Comparison of ENCODE assay signal across 21 mouse cellular contexts in the genomic region with DNA sequence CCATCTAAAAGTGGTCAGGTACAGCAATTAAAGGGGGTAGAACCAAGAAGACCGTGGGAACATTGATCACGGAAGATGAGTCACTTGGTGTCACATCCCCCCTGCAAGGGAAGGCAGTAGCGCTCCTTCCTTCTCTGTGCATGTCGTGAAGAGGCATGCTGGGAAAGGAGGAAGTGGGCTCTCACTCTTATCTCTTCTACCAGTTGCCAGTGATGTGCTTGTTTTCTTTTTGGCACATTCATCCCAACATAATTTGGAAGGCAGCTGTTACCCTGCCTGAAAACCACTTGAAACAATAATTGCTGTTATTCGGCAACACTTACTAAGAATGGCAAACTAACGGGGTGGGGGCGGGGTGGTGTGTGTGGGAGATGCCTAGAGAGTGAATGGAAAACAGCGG.
A peak's percentile ranks its signal among the peaks of the same experiment; 100 is the strongest.
DNase-seq lines count a peak whose midpoint lies in the region; ATAC-seq and TF ChIP-seq lines count a peak whose summit lies in the region.
"Had no signal": no experiment of that assay in that cellular context is flagged by ENCODE, and none has a peak within 500 bp of the region (broad histone marks: within the 10 kb centered on the region; RNA-seq: fewer than 3 reads in every experiment).

No protein-coding gene starts in this region.

- no peaks in the 10 kb centered on the region for H3K36me3 ChIP-seq in forebrain, embryonic 14.5 days (ENCODE audit: control insufficient read depth, insufficient read depth, low read length)
- no peaks in the 10 kb centered on the region for H3K36me3 ChIP-seq in forebrain, embryonic 16.5 days (ENCODE audit: control insufficient read depth, insufficient read depth)
- H3K36me3 ChIP-seq in CH12.LX (replicated peaks in 1 of 2; ENCODE audit: control insufficient read depth in 1 of 2, insufficient read depth in 1 of 2, low read length in 1 of 2), result no peaks in the 10 kb centered on the region
- H3K36me3 ChIP-seq in myocyte (ENCODE audit: control insufficient read depth, insufficient read depth), result no peaks in the 10 kb centered on the region
- H3K36me3 ChIP-seq: embryonic facial prominence, embryonic 13.5 days; forebrain, embryonic 12.5 days; heart, embryonic 10.5 days; hindbrain, embryonic 13.5 days had no signal

- H3K4me3 ChIP-seq in forebrain, embryonic 14.5 days (ENCODE audit: low read depth, low read length), result no peak overlapping the region
- H3K4me3 ChIP-seq in forebrain, embryonic 16.5 days (replicated peaks; ENCODE audit: low read length), result no peak overlapping the region
- H3K4me3 ChIP-seq in CH12.LX (replicated peaks in 1 of 3; ENCODE audit: low read depth in 2 of 3, low read length in 2 of 3, poor library complexity in 1 of 3) (peak overlapping the region in 1 of 3 experiments; percentile 25), myocyte (no peak overlapping the region)
- H3K4me3 ChIP-seq: embryonic facial prominence, embryonic 13.5 days; forebrain, embryonic 12.5 days; heart, embryonic 10.5 days; hindbrain, embryonic 13.5 days had no signal

- dilution Hi-C loops in CH12.LX (cut with MboI; ENCODE audit: extremely low pct_ligation_motif_present, extremely low pct_unique_long_range_greater_than_20kb, low sequenced_read_pairs), result no loop called here

- in situ Hi-C loops in CH12.LX (cut with MboI; ENCODE audit: low pct_ligation_motif_present, low pct_unique_long_range_greater_than_20kb, low sequenced_read_pairs), result no loop called here

- H3K27me3 ChIP-seq in forebrain, embryonic 14.5 days (replicated peaks; ENCODE audit: control insufficient read depth, insufficient read depth, low read length), result no peaks in the 10 kb centered on the region
- no peaks in the 10 kb centered on the region for H3K27me3 ChIP-seq in forebrain, embryonic 16.5 days (replicated peaks; ENCODE audit: control insufficient read depth, insufficient read depth, low read length)
- no peaks in the 10 kb centered on the region for H3K27me3 ChIP-seq in CH12.LX (replicated peaks)
- H3K27me3 ChIP-seq in myocyte (ENCODE audit: control insufficient read depth, insufficient read depth, insufficient read length), result no peaks in the 10 kb centered on the region
- H3K27me3 ChIP-seq: embryonic facial prominence, embryonic 13.5 days; forebrain, embryonic 12.5 days; hindbrain, embryonic 13.5 days had no signal

- no peaks in the 10 kb centered on the region for H3K9me3 ChIP-seq in forebrain, embryonic 14.5 days (replicated peaks; ENCODE audit: control insufficient read depth, low read length)
- 0 out of 2 replicates have a peak, but pooled peaks cover 2% of the 10 kb centered on the region for H3K9me3 ChIP-seq in forebrain, embryonic 16.5 days (ENCODE audit: control insufficient read depth, low read length)
- H3K9me3 ChIP-seq in CH12.LX (replicated peaks; ENCODE audit: low read length), result no peaks in the 10 kb centered on the region
- H3K9me3 ChIP-seq: embryonic facial prominence, embryonic 13.5 days; forebrain, embryonic 12.5 days; heart, embryonic 10.5 days; hindbrain, embryonic 13.5 days had no signal

- TF ChIP-seq RAD21 in CH12.LX (IDR thresholded peaks at IDR 0.05; ENCODE audit: low read depth, low read length), result no peak

- ATAC-seq in forebrain, embryonic 14.5 days, result 0 out of 2 replicates have a peak, but pooled peaks have one; percentile 44
- no peak for ATAC-seq in forebrain, embryonic 16.5 days
- ATAC-seq: hindbrain, postnatal 0 days; Patski had no signal

- no peak for DNase-seq in forebrain, embryonic 14.5 days (ENCODE audit: low spot score)
- DNase-seq in CH12.LX (ENCODE audit: extremely low read depth), result peak; percentile 19
- peak; percentile 22 for DNase-seq in R1 (ENCODE audit: low read depth, low spot score)
- no peak for DNase-seq in adrenal gland, adult (ENCODE audit: inconsistent age in 2 of 2, low spot score in 1 of 2)
- DNase-seq in lung, postnatal 36 days, result no peak
- DNase-seq in frontal cortex, postnatal 36 days (ENCODE audit: low spot score in 2 of 2), result no peak
- DNase-seq: adrenal gland, postnatal 10 days; cerebellum, adult 2 months; cerebellum, postnatal 10 days; gastrocnemius, postnatal 10 days; heart, adult 18-20 months; heart, postnatal 10 days; kidney, adult 11 months had no signal

- H3K27ac ChIP-seq in forebrain, embryonic 14.5 days (ENCODE audit: low read depth, low read length), result no peak overlapping the region
- no peak overlapping the region for H3K27ac ChIP-seq in forebrain, embryonic 16.5 days (ENCODE audit: low read length)
- no peak overlapping the region for H3K27ac ChIP-seq in CH12.LX (ENCODE audit: insufficient read depth, low read depth)
- H3K27ac ChIP-seq: embryonic facial prominence, embryonic 13.5 days; forebrain, embryonic 12.5 days; heart, embryonic 10.5 days; hindbrain, embryonic 13.5 days; hindbrain, postnatal 0 days had no signal

- no peak overlapping the region for H3K9ac ChIP-seq in forebrain, embryonic 14.5 days (ENCODE audit: low read length)
- H3K9ac ChIP-seq in forebrain, embryonic 16.5 days (replicated peaks; ENCODE audit: low read depth, low read length), result no peak overlapping the region
- no peak overlapping the region for H3K9ac ChIP-seq in CH12.LX (ENCODE audit: insufficient read depth, low read depth)
- H3K9ac ChIP-seq: embryonic facial prominence, embryonic 13.5 days; forebrain, embryonic 12.5 days; hindbrain, embryonic 13.5 days had no signal

- H3K79me2 ChIP-seq in CH12.LX (replicated peaks; ENCODE audit: control insufficient read depth, extremely low read depth, insufficient read depth, poor library complexity, severe bottlenecking), result no peaks in the 10 kb centered on the region
- no peaks in the 10 kb centered on the region for H3K79me2 ChIP-seq in myocyte (ENCODE audit: control insufficient read depth, insufficient read depth)

- TF ChIP-seq EP300 in CH12.LX (IDR thresholded peaks at IDR 0.05; ENCODE audit: low read length), result no peak

- TF ChIP-seq CTCF in CH12.LX (conservative IDR thresholded peaks at IDR 0.05 in 1 of 2, IDR thresholded peaks at IDR 0.05 in 1 of 2; ENCODE audit: low read depth in 2 of 2, low read length in 2 of 2), result no peak

- TF ChIP-seq POLR2A in CH12.LX (IDR thresholded peaks at IDR 0.05; ENCODE audit: low read depth, low read length) (no peak), myocyte (IDR thresholded peaks at IDR 0.05; ENCODE audit: insufficient read length, low read depth) (no peak)

- no peak overlapping the region for H3ac ChIP-seq in myocyte (ENCODE audit: control insufficient read depth, insufficient read length)

- no peak overlapping the region for H3K4me2 ChIP-seq in forebrain, embryonic 14.5 days (ENCODE audit: low read length)
- H3K4me2 ChIP-seq in forebrain, embryonic 16.5 days (ENCODE audit: low read length), result no peak overlapping the region
- H3K4me2 ChIP-seq in CH12.LX (ENCODE audit: insufficient read depth, low read depth, poor library complexity, severe bottlenecking) (peak overlapping the region; percentile 47; the same call in 1 of the 2 replicates), myocyte (ENCODE audit: low read depth) (peak overlapping the region; percentile 6)
- H3K4me2 ChIP-seq: embryonic facial prominence, embryonic 13.5 days; forebrain, embryonic 12.5 days; hindbrain, embryonic 13.5 days had no signal

- peaks cover 3% of the 10 kb centered on the region; the same call in 1 of the 2 replicates for H3K4me1 ChIP-seq in forebrain, embryonic 14.5 days (ENCODE audit: control insufficient read depth, insufficient read depth, low read length)
- H3K4me1 ChIP-seq in forebrain, embryonic 16.5 days (replicated peaks; ENCODE audit: control insufficient read depth, insufficient read depth, low read length), result no peaks in the 10 kb centered on the region
- H3K4me1 ChIP-seq in CH12.LX (ENCODE audit: control insufficient read depth in 1 of 2, insufficient read depth in 2 of 2), result peaks cover 6 to 7% of the 10 kb centered on the region in 2 experiments; a peak in 3 of 4 replicates
- H3K4me1 ChIP-seq: embryonic facial prominence, embryonic 13.5 days; heart, embryonic 10.5 days had no signal

- WGBS in forebrain, embryonic 14.5 days, result 78% methylated on average over 8 of the region's 8 CpGs
- 73% methylated on average over 8 of the region's 8 CpGs for WGBS in forebrain, embryonic 16.5 days

TF ChIP-seq in CH12.LX, 34 proteins besides CTCF, POLR2A, EP300 and RAD21:
- TF ChIP-seq IRF4 (IDR thresholded peaks at IDR 0.05; ENCODE audit: low read depth, low read length) (0 out of 2 replicates have a peak, but pooled peaks have one; percentile 13), MAFK (IDR thresholded peaks at IDR 0.05; ENCODE audit: insufficient replicate concordance, low read length) (no peak), CHD2 (IDR thresholded peaks at IDR 0.05; ENCODE audit: low read length) (peak; percentile 60), ELF1 (IDR thresholded peaks at IDR 0.05; ENCODE audit: low read depth, low read length) (peak; percentile 66; the same call in 1 of the 2 replicates), HCFC1 (IDR thresholded peaks at IDR 0.05; ENCODE audit: low read depth, low read length) (peak; percentile 29)

TF ChIP-seq in myocyte, 11 proteins besides CTCF, POLR2A, EP300 and RAD21:
- TF ChIP-seq TCF12 (IDR thresholded peaks at IDR 0.05; ENCODE audit: insufficient read depth, poor library complexity, severe bottlenecking) (no peak), MYOD1 (IDR thresholded peaks at IDR 0.05; ENCODE audit: control insufficient read depth in 1 of 3, insufficient read length in 2 of 3, low read depth in 2 of 3) (peak in 1 of 3 experiments; percentile 28), SRF (IDR thresholded peaks at IDR 0.05; ENCODE audit: control insufficient read depth, insufficient read length, low read depth) (no peak)

Comparison
In these comparisons a context has a peak if more than half of its experiments do, and no peak if none do; other contexts are left out.
1. DNase-seq: peak in CH12.LX (single experiment) and R1 (single experiment); none in forebrain, embryonic 14.5 days (single experiment), adrenal gland, adult (0 of 2), lung, postnatal 36 days (single experiment) and frontal cortex, postnatal 36 days (0 of 2).
2. H3K4me2 ChIP-seq: peak in CH12.LX (single experiment) and myocyte (single experiment); none in forebrain, embryonic 14.5 days (single experiment) and forebrain, embryonic 16.5 days (single experiment).